Mouse (Mus musculus): ENCODE measurements around the gene Asap3.

GRCm38 (mm10) chr4:136178475-136178921 lies 27.7 kb upstream of the Asap3 start:
- TF ChIP-seq POLR2A (IDR thresholded peaks at IDR 0.05; ENCODE audit: low read depth, low read length), result no peak
- no peak for TF ChIP-seq CTCF (IDR thresholded peaks at IDR 0.05; ENCODE audit: borderline replicate concordance, insufficient read depth, low read length)

Data from embryonic fibroblast, embryonic 13.5 days (primary cell).